Comparison of ENCODE assay signal across 26 mouse cellular contexts in genomic region chr10:111408887-111409286, GRCm38 (mm10).
"Had no signal": no experiment of that assay in that cellular context is flagged by ENCODE, and none has a peak within 500 bp of the region (broad histone marks: within the 10 kb centered on the region; RNA-seq: fewer than 3 reads in every experiment).

No protein-coding gene starts in this region.

- DNase-seq: gastrocnemius, adult 2 months; gastrocnemius, postnatal 10 days; gastrocnemius, postnatal 25 days; heart, adult 2 months; heart, postnatal 10 days; heart, postnatal 4 days; kidney, adult 18-20 months; kidney, adult 8-10 months; kidney, postnatal 10 days; kidney, postnatal 25 days; kidney, postnatal 4 days; liver; liver, embryonic 13.5 days had no signal

- H3K36me3 ChIP-seq: heart, embryonic 12.5 days; hindbrain, embryonic 10.5 days; hindbrain, embryonic 12.5 days; intestine, embryonic 15.5 days; limb, embryonic 10.5 days; limb, embryonic 12.5 days; liver, embryonic 13.5 days; liver, embryonic 15.5 days had no signal

- ATAC-seq: hindbrain, embryonic 16.5 days; inflammation-experienced regulatory T-cells, adult 6 months; intestine, embryonic 15.5 days; intestine, postnatal 0 days had no signal

- H3K4me1 ChIP-seq: hindbrain, embryonic 12.5 days; intestine, embryonic 15.5 days; limb, embryonic 12.5 days had no signal

- H3K4me3 ChIP-seq: gastrocnemius, adult 2 months; heart, adult 2 months; heart, embryonic 12.5 days; hindbrain, embryonic 10.5 days; hindbrain, embryonic 12.5 days; intestine, embryonic 15.5 days; layer of hippocampus, adult 2 months; left cerebral cortex, adult 2 months; limb, embryonic 10.5 days; limb, embryonic 12.5 days; liver, embryonic 13.5 days; liver, embryonic 15.5 days had no signal

- H3K9me3 ChIP-seq: heart, embryonic 12.5 days; hindbrain, embryonic 10.5 days; hindbrain, embryonic 12.5 days; intestine, embryonic 15.5 days; limb, embryonic 10.5 days; limb, embryonic 12.5 days; liver, embryonic 13.5 days; liver, embryonic 15.5 days had no signal

- H3K27ac ChIP-seq: gastrocnemius, adult 2 months; heart, adult 2 months; hindbrain, embryonic 10.5 days; hindbrain, embryonic 12.5 days; hindbrain, embryonic 14.5 days; intestine, embryonic 15.5 days; layer of hippocampus, adult 2 months; left cerebral cortex, adult 2 months; limb, embryonic 10.5 days; limb, embryonic 12.5 days; liver, embryonic 13.5 days; liver, embryonic 15.5 days had no signal

- H3K27me3 ChIP-seq: heart, embryonic 12.5 days; hindbrain, embryonic 12.5 days; intestine, embryonic 15.5 days; limb, embryonic 12.5 days; liver, embryonic 13.5 days; liver, embryonic 15.5 days had no signal
